Mouse (Mus musculus) layer of hippocampus, adult 18-20 months (tissue): ENCODE measurements around the gene Nanos3. TPM values are rescaled to one million over a fixed set of nuclear protein-coding genes. Genes with fewer than 3 reads are reported as not detected.

Experiments used
- DNase-seq, 2 experiments: peaks; one replicate each; pipeline ENCODE4 v3.0.0; 2022; ENCODE audit warnings: low spot score in 2 of 2
- total RNA-seq, 2 experiments: library from RNA; stranded (reverse); gene quantifications; 2 replicates each; pipeline ENCODE4 v1.2.3; 2021

The Nanos3 gene
- total RNA-seq, 2 experiments from 2014 or later: 2.3 to 2.7 TPM

- DNase-seq: no peak
Observed at GRCm38 (mm10) chr8:84184085-84185043, 653 bp downstream of the Nanos3 start.

GRCm38 (mm10) chr8:84183261-84184084, 1.5 kb downstream of the Nanos3 start:
- DNase-seq: peak in 1 of 2 experiments; percentile 10

DNA sequence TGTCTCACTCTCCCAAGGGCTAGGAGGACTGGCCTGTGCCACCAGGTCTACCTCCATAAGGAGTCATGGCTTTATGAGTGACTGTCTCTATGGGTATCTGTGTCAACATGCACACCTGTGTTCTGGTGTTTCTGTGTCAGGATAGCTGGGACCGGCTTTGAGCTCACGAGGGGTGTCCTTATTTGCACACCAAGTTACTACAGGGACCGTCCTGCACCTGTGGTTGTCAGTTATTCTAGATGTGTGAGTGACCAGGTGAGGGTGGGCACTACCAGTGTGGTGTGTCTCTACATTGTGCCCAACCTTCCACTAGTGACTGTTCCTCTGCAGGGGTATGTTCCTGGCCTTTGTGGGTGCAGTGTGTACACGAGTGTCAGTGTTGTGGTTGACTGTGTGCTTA, 2.2 kb downstream of the Nanos3 start:
- DNase-seq: no peak

GRCm38 (mm10) chr8:84180530-84181190, 4.4 kb downstream of the Nanos3 start:
- no peak for DNase-seq

GRCm38 (mm10) chr8:84179946-84180345, 5.1 kb downstream of the Nanos3 start:
- no peak for DNase-seq

- DNase-seq: no peak
Observed at GRCm38 (mm10) chr8:84178592-84178991, 6.4 kb downstream of the Nanos3 start.

DNA sequence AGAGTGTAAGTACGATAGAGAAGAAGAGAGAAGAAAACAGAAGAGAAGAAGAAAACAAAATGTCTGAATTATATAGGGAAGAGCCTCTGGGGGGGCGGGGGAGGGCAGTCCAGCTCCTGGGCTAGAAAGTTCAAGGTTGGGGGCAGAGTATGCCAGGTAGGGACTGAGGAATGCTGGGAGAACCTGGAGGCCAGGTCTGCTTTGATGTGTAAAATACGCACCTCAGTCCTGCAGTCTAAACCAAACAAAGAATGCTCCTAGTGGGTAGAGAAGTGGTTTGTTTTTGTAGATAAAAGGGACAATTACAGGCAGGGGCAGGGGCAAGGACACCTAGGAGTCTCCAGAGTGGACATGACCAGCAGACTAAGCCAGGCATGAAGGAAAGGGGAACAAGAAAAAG, 7.6 kb downstream of the Nanos3 start:
- DNase-seq: no peak

- DNase-seq: no peak
Observed at GRCm38 (mm10) chr8:84176560-84176959, 8.5 kb downstream of the Nanos3 start.

DNA sequence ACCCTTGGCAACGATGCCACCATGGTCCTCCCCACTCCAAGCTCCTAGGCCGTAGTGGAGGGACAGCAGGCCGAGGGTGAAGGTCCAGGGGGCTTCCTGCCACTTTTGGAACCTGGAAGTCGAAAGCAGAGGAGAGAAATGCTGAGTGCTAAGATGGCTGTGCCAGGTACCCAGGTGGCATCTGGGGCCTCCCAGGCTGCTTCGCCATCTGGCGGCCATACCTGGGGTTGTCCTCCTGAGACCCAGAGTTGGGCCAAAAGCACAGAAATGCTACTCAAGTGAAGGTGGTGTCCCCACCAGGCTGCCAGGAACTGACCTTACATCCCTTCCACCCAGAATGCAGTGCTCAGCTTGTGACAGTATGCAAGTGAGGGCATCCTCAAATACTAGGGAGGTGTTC, 11.2 kb downstream of the Nanos3 start:
- no peak for DNase-seq

DNA sequence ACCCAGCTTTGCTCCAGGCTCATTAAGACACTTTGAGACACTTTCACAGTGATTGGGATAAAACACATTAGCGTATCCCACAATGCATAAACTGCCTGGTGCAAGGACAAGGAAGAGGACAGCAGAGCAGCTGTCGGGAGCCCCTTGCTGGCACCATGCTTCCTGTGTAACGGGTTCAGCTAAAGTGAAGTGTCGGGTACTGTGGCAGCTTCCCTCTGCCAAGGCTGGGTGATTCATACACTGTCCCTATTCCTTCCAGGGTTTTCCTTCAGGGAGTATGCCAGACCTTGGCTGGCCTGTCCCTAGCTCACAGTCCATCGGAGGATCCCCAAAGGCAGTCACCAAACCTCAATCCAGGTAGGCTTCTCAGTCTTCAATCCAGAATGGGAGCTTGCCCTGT, 14.9 kb downstream of the Nanos3 start:
- DNase-seq: no peak

DNA sequence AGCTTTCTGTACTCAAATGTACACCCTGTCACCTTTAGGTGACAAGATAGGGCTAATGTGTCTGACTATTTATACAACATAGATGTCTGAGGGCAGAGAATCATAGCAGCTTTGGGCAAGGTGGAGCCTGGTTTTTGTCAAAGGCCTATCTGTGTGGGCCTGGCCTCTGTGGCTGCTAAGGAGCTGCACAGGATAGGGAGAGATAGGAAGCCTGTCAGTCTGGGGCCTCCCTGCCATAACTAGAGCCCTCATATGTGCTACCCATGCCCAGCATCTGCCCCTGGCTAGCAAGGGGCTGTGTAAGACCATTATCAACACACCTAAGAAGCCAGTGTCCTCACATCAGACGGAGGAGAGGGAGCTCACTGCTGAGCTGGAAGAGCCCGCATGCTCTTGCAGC, 17.3 kb downstream of the Nanos3 start:
- DNase-seq: no peak

DNA sequence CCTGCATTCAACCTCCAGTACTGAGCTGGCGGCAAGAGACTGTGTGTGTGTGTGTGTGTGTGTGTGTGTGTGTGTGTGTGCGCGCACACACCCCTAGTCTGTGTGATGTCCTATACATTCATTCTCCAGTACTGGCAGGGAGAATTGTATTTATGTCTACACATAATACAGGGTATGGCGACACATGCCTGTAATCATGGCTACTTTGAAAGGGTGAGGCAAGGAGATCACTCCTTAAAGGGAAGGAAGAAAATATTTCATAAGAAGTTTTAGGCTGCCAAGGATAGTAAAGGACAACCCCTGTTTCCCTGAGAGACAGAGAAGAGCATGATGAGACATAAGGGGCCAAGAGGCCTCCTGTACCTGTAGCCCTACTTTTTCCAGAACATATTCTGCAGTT, 27.4 kb downstream of the Nanos3 start:
- DNase-seq: no peak

DNA sequence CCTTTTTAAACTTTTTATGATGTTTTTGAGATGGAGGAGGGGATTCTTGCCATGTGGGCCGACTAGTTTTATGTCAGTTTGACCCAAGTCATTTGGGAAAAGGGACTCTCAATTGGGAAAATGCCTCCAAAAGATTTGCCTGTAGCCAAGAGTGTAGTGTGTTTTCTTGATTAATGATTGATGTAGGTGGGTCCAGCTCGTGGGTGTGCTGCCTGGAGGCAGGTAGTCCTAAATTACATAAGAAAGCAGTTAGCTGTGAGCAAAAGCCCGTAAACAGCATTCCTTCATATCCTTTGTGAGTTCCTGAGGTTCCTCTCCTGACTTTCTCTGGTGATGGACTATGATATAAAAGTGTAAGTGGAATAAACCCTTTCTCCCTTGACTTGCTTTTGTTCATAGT, 35.8 kb downstream of the Nanos3 start:
- DNase-seq: no peak

DNA sequence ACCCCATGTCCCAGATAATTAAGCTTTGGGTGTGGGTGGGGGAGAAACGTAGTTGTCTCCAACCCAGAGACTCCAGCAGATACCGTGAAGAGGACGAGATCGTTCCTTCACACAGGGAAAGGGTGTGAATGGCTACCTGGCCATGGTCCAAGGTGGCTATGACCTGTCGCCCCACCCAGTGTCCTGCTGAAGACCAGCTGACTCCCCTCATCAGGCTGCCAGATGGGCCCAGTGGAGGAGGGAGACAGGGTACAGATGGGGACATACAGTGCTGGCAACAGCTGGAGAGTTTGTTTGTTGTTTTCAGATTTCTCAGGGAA, 36.5 kb downstream of the Nanos3 start:
- DNase-seq: no peak

GRCm38 (mm10) chr8:84147769-84148530, 37.1 kb downstream of the Nanos3 start, which contains the start of the genes Cc2d1a and 4930432K21Rik:
Gene Cc2d1a, minus strand, starts transcription at chr8:84147936.
Gene 4930432K21Rik, plus strand, starts transcription at chr8:84148025.
- DNase-seq: peak; percentile 92 to 96

- no peak for DNase-seq
Observed at GRCm38 (mm10) chr8:84147324-84147766, 37.7 kb downstream of the Nanos3 start.

GRCm38 (mm10) chr8:84144636-84145245, 40.3 kb downstream of the Nanos3 start:
- peak in 1 of 2 experiments; percentile 31 for DNase-seq

DNA sequence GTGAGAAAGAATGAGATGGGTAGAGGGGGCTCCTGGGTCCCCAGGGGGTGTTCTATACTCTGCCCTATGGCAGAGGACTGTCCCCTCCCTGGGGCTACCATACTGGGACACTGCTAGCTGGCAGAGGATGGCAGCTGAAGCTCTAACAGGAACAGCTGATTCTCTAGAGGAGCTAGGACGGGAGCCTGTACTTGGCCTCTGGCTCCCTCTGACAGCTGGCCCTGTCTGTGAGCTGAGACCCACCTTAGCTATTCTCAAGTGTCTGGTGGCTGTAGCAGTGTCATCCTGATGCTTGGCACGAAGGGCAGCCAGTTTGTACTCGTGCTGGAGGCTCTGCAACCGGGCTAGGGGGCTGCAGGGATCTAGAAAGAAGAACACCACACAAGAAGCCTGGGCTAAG, 44.2 kb downstream of the Nanos3 start:
- no peak for DNase-seq

- DNase-seq: no peak
Observed at GRCm38 (mm10) chr8:84137848-84138247, 47.2 kb downstream of the Nanos3 start.

GRCm38 (mm10) chr8:84132225-84132624, 52.8 kb downstream of the Nanos3 start:
- DNase-seq: no peak
